Mouse (Mus musculus) c-Kit-negative CD71-positive TER-119-positive erythroid progenitor cells, embryonic 14.5 days (primary cell): ENCODE measurements around the gene Bbs7.

ENCODE experiments used
- DNase-seq: peaks from one replicate; pipeline ENCODE4 v3.0.0-alpha.2; 2013; ENCODE audit warnings: low read depth, low spot score

Bbs7 gene

DNA sequence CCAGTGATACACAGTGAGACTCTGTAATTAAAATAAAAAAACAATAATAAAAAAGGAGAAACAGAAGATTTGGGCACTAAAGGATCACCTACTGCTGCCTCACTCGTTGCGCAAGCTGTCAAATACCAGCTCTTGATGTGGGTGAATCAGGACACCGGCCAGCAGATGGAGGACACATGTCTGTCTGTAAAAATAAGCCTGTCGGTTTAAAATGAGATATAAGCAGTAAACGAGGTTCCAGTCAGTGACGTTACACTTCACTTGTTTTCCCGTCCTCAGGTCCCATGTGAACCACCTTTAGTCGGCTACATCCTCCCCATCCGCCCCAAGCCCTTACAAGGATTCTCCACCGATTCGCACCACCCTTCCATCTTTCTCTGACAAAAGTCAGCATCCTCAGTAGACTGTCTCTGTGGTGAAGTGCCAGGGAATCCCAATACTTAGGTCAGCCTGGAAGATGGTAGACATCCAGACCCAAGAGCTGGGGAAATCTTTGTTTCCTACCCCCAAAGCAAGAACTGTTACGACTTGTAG, 61.4 kb downstream of the Bbs7 start:
- DNase-seq: no peak

DNA sequence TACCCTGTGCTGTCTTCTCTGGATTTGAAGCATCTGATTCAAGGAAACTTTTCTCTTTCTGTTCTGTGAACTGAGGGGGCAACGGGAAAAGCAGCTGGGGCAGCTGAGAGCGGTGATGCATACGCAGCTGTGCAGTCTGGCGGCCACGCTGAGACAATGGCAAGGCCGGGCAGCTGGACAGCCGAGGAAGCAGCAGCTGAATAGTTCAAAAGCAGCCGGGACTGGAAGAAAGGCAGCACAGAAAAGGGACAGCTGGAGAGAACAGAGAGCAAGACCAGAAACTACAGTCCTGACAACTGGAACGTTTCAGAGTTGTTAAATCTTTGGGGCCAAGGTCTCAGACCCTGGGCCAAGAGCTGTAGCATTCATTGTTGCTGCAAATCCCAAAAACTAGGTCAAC, 61.9 kb downstream of the Bbs7 start:
- DNase-seq: no peak

- no peak for DNase-seq
Observed at GRCm38 (mm10) chr3:36544961-36545360, 68.3 kb downstream of the Bbs7 start.

- no peak for DNase-seq
Observed at GRCm38 (mm10) chr3:36541399-36541798, 71.9 kb downstream of the Bbs7 start.

DNA sequence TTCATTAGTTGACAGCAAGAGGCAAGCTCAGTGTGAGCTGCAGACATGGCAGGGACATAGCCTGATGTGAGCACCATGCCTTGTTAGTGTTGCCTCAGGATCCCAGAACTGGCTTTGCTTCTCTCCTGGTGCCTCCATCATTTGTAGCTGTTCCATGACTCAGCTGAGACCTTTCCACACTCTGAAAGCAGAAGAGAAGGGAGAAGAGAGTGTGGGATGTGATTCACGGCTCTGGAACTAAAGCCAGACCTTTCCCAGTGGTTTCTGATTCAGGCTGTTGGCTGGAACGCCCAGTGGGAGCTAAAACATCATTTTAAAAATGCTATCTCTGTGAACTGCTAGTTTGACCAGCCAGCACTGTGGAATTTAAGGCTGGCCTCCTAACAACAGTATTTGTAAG, 72.5 kb downstream of the Bbs7 start:
- DNase-seq: no peak

- no peak for DNase-seq
Observed at GRCm38 (mm10) chr3:36537701-36538470, 75.4 kb downstream of the Bbs7 start.

DNA sequence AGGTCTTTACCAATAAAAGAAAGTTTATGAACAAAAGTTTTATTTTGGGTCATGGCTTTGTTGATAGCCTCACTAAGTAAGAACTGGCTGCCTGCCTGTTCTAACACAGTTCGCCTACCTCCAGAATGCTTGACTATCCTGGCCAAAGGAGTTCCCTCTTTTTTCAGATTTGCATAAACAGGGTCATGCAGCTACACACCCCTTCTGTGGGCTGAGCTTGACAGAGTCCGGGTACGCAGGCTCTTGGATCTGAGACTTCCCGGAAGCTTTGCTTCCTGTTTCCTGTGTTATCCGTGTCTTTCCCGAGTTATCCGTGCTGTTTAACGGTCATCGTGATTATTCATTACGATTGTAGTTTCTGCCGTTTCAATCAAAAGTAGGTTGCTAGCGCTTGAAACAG, 77.2 kb downstream of the Bbs7 start:
- DNase-seq: no peak

DNA sequence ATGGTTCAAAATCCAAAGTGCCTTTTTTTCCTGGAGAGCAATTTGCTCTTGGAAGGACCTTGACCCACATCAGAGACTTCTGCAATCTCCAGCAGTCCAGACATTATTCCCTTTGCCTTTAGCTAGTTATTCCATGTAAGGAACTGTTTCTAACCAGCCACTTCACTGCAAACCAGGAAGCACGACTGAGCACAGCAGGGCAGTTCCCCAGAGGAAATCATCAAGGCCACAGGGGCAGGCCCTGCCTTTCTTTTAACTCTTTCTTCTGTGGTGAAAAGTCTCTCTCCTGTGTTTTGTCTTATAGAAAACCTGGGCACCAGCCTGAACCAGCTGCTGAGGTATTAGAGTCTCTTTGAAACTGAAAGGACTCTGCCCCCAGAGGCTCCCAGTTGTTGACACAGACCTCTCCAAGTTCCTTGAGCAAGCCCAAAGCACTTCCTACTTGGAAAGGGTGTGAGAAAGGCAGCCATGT, 80.0 kb downstream of the Bbs7 start:
- no peak for DNase-seq

DNA sequence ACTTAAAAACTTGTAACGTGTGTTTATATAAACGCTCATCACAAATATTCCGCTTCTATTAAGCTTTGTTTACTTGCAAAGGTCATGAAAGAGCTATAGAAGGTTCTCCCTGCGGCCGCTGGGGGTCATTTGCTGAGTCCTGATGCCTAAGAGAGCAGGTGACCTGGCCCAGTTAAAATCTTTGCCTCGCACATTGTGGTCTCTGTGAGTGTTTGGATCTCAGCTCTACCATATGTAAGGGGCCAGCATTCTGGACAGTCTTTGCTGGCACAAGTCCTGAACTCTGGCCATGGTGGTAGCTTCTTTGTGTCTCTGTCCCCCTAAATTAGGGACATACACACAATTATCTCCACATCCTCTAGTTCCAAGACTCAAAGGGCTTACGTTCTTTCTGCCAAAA, 80.5 kb downstream of the Bbs7 start:
- no peak for DNase-seq

DNA sequence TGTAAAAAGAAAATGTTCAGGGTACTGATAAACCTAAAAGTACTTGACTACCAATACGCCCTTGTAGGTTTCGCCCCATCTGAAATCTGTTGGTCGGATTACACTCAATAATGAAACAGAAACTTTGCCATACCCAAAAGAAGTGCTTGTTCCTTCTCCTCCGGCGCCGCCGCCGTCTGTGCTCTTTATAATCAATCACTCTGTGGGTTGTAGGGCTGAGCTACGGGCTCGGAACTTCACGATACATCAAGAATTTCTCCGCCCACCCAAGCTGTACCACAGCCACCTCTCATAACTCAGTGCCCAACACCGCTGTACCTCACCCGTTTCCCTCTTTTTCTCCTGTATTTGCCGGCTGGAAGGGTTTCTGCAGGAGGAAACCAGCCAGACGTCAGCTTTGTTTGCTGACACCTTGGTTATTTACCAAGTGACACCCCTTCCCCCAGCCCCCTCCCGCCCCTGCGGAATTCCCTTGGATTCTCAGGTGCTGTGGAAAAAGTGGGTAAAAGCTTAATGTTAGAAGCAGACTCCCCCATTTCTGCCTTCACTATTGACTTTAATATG, 81.2 kb downstream of the Bbs7 start:
- DNase-seq: no peak

GRCm38 (mm10) chr3:36531242-36531641, 82.0 kb downstream of the Bbs7 start:
- no peak for DNase-seq

- DNase-seq: no peak
Observed at GRCm38 (mm10) chr3:36530781-36531180, 82.5 kb downstream of the Bbs7 start.

DNA sequence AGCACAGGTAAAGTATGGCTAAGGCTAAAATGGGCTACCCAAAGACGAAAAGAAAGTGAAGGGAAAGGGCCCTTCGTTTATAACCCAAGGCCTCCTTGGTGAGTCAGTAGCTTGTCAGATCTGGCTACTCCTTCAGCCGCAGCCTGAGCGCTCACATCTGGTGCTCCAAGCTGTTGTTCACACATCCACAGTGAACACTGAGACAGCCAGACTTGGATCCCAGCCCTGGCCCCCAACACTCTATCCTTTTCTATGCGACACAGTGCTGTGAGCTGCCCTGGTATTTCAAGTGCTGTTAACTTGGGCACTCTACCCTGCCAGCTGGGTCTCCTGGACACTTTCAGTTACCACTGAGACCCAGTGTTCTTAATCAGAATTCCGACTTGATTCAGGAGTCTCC, 82.9 kb downstream of the Bbs7 start:
- no peak for DNase-seq

DNA sequence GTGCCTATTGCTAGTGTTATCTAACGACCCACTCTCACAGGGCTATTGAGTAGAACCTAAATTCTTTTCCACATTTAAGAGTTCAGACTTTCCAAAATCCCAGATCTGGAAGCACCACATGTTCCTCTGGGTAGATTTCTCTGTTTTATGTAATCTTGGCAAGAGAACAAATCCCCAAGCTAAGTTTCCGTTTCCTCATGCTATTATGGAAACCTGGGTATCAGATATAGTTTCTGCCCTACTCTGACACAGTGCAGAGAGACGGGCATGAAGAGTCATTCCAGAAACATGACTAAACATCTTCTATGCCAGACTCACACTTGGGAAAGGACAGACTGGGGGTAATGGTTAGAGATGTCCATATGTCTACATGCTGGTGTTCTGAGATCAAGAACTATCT, 88.8 kb downstream of the Bbs7 start:
- no peak for DNase-seq
